Mouse (Mus musculus) spleen, postnatal 4 days (tissue): ENCODE measurements around the gene Trip13.
A peak's percentile ranks its signal among the peaks of the same experiment; 100 is the strongest.

ENCODE experiments used
- DNase-seq, 2 experiments: peaks; one replicate each; pipeline ENCODE4 v3.0.0; 2022; ENCODE audit warnings: low spot score in 2 of 2

Trip13 gene

DNA sequence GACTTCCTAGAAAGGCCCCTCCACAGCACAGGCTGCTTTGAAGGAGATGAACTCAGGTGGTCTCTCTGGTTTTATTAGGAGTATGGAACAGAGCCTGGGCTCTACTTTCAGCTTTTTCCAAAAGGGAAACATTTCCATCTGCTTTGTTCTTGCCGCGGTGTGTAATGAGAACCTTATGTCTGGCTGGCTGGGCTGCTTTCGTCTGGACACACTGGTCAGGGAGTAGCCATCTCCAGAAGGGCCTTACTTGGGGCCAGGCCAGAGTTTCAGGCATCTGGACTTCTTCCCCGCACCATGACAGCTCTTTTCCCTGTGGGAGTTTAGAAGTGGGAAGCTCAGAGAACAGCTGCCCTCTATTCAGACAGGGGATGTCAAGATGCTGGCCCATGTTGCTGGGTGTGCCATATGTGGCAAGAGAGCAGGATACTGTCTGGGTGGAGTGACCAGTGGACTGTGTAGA, 50.1 kb downstream of the Trip13 start:
- no peak for DNase-seq

GRCm38 (mm10) chr13:73886601-73887000, 51.0 kb downstream of the Trip13 start:
- DNase-seq: no peak

DNA sequence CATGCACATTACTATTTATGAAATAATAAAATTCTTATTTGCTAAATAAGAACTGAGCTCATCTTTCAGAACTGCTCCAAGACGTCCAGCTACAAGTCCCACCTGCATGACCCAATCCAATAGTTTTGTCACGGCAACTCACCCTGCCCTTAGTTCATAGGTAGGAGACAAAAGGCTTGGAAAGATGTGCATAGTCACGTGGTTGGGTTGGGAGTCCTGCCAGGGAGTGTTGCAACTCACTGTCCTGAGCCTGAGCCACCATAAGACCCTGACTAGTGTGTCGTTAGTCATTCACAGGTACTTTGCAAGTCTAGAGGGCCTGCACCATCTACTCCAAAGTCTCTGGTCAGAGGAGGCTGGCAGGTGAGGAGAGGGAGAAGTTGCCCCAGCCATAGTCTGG, 51.5 kb downstream of the Trip13 start:
- no peak for DNase-seq

DNA sequence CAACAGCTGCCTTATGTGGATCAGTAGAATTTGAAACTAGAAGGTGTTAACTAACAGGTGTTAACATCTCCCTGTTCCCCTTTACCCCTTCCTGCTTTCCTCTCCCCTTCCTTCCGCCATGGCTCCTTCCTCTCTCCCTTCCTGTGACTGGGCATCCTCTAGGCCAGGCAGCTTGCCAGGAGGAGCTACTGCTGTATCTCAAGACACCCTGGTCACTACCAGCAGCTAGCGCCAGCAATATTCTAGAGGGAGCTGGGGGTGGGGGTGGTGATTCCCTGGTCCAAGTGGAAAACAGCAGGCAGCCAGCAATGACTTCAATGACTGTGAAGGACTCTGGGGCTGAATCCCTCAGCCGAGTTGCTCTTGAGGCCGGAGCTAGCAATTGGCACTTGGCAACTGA, 51.9 kb downstream of the Trip13 start:
- DNase-seq: no peak

GRCm38 (mm10) chr13:73881347-73881746, 56.2 kb downstream of the Trip13 start:
- DNase-seq: no peak

DNA sequence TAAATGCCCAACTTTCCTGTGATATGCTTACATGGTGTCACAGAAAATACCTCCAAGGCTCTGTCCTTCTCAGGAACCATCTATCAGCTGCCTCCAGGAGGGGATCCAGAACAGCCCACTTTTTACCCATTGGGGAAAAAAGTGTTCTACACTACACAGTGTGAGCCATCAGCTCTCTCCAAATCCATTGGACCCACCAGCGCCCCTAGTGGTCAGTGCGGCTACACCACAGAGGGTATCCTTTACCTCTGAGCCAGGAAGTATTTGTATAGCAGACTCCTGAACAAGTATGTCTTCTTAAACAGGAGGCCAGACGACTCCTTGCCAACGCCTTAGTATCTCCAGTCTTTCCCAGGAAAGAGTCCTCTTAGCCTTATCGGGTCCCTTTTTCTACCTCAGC, 57.8 kb downstream of the Trip13 start:
- peak; percentile 51 to 86 for DNase-seq

DNA sequence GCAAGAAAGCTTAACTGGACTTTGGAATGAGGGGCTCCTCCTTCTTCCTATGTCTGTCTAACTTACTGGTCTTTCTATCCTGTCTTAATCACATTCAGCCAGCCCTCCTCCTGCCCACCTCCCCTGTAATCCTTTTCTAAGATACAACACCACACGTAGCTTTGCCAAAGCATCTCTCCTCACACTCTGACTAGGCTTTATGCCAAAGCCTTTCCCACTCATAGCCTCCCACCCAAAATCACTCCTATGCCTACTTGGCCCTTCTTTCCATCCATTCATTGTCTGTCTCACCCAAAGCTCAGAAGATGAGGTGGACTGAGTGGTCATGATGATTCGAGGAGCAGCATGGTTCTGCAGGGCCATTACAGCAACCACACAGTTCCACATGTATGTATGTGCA, 65.4 kb downstream of the Trip13 start:
- no peak for DNase-seq
